Mouse (Mus musculus): ENCODE results near the gene Tcf19.
"Not testable (repeated sequence)": the region's sequence is repeated elsewhere in the genome, so short reads cannot be mapped to it uniquely, and the experiment has no call there.

Gene Tcf19

DNA sequence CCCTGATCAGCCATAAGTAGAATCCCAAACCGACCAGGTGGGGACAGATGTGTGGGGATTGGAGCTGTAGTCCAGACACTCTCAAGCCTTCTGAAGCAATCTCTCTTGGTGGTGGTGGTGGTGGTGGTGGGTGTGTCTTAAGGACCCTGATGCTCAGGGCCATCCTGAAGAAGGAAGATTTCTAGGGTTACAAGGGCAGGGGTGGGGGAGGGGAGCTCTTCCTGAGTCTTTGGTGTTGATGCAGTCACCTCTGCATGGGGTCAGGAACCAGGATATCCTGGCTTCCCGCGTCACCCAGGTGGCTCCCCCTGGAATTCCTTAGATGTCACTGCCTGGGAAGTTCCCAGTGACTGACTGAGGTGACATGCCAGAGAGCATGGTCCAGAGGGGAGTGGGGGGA is 15.7 kb upstream of the Tcf19 start:
- DNase-seq: no peak

DNA sequence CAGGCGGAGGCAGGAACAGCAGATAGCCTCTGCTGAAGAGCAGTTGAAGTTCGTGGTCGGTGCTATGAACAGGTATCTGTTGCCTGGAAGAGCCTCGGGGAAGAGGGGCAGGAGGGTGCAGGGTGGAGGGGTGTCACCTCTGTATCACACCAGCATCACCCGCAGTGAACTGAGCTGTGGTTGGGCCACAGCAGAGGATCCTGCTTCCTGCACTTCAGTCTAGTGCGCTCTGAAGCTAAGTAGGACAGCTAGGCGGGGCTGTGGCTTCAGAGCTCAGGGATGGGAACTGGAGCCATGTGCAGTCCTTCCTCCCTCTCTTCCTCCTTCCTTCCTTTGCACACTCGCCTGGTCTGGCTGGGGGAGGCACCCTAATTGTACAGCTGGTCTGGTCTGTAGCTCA is 10.0 kb upstream of the Tcf19 start:
- no peak for DNase-seq

DNA sequence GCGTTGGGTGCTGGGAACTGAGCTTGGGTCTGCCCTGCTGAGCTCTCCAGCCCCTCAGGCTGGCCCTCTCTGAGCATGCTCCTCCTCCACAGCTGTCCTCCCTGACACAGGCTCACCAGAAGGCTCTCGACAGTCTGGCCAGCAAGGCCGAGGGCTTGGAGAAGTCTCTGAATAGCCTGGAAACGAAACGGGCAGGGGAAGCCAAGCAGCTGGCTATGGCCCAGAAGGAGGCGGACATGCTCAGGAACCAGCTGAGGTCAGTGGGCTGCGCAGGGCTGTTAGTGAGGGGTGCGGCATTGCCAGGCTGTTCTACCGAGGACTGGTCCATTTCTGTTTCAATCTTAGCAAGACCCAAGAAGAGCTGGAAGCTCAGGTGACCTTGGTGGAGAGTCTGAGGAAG is 7.7 kb upstream of the Tcf19 start:
- DNase-seq: no peak

DNA sequence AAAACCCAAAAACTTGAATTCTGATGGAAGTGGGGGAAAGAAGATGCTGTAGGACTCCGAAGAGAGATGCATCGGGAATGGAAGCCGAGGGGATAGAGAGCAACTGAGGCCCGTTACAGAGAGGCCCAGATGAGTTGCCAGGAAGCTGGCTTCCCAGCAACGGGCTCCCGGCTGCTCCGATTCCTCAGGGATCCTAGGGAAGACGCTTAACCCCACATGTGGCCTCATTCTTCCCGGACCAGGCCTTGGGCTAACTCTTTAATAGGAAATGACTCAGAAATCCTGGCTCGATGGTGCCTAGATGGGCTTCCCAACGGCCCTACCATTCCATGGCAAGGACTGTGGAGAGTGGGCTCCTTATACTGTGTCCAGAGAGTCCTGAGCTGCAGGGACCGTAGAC is 902 bp upstream of the Tcf19 start:
- DNase-seq: peak; percentile 94

DNA sequence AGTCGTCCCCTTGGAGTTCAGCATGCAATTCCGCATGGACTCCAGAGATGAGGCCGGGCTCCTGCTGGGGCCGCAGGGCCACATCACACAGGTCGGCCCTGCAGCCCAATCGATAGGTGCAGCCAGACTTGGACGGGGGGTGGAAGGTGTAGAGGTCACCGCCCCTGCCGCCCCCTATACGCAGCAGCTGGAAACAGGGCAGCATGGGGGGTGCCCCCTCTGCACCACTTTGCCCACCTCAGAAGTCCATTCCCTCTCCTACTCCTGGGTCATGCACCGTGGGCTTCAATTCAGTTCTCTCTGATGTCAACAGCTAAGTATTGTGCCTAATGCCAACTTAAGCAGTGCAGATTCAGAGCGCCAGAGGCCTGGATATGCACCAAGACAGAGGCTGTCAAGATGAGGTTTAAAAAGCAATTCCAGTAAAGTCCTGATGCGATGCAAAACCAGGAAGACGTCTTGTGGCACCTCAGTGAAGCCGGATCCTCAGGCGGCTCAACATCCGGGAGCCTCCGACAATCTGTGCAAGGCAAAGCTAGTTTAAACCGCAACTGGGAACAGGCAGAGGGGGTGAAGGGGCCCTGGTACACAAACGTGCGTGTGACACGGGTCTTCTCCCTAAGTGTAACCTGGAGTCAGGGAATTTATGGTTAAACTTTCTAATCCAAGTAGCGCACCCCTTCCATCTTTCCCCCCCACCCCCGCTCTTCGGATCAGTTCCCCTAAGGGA is 548 bp downstream of the Tcf19 start:
- DNase-seq: peak; percentile 92

DNA sequence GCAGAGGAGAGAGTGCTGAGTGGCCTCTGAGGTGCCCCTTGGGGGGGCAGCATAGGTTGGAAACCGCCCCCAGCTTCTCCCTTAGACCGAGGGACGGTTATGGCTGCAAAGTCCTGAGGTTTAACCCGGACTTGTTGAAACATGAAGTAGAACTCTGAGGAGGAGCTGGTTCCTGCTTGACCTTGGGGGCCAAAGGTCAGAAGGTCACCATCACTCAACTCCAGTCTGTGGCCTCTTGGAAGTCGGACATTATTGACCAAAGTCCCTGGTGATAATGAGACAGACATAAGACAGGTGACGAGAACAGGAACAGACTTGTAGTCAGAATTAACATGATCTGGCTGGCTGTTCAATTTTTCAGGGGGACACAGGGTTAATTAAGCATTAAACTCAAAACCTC is 1.9 kb downstream of the Tcf19 start:
- DNase-seq: no peak

DNA sequence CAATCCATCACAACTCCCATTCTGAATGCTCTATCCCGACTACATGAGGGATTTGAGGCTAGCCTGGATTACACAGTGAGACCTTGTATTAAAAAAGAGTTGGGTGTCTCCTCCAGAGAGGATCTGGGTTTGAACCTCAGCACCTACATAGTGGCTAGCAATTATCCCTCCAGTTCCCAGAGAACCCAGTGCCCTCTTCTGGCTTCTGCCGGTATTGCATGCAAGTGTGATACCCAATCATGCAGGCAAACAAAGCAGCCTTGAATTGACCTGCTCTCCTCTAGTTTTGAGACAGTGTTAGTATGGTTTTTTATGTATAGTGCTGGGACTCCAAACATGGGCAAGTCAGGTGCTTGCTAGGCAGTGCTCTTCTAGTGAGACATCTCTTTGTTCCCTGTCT is 2.7 kb downstream of the Tcf19 start:
- peak; percentile 94 for DNase-seq

DNA sequence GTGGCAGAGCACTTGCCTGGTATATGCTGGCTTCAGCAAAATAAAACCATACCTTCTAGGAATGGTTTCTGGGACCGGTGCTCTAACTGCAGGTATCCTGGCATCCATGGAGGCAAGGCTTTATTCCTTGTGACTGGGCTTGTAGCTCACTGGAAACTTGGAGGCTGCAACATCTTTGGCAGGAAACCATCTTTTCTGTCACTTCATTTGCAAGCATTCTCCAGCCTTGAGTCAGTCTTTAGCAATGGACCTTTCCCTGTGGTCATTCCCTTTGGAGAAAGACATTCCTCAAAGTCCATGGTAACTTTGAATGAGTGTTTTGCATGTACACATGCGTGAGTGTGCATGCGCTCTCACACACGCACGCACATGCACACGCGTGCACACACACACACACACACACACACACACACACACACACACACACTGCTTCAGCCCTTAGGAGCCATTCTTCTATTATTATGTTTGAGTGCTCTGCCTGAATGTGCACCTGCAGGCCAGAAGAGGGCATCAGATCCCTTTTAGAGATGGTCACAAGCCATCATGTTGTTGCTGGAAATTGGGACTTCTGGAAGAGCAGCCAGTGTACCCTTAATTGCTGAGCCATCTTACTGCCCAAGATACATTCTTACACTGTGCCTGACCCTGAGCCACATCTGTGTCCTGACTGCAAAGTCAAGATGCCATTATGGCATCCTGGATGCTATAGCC is 3.6 kb downstream of the Tcf19 start:
- no peak for DNase-seq

DNA sequence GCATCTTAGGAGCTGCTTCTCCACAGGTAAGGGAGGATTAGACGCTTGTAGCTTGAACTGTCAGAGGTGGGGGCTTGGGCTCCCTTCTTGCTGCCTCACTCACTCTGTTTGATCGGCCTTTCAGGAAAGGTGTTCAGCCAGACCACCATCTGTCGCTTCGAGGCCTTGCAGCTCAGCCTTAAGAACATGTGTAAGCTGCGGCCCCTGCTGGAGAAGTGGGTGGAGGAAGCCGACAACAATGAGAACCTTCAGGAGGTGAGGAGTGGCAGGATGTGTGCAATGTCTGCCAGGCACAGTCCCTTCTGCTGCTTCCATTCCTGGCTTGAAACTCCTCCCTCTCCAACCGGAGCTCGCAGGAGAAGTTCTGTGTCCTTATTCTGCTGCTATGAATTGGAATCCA is 7.3 kb downstream of the Tcf19 start:
- DNase-seq: no peak

DNA sequence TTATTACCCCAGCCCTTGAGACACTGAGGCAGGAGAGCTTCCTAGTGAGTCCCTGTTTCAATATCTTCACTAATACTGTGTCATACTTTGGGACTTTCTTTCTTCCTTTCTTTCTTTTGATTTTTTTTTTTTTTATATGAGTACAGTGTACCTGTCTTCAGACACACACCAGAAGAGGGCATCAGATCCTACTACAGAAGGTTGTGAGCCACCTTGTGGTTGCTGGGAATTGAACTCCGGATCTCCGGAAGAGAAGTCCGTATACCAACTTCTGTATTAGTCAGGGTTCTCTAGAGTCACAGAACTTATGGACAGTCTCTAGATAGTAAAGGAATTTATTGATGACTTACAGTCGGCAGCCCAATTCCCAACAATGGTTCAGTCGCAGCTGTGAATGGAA is 8.3 kb downstream of the Tcf19 start:
- not testable (repeated sequence) for DNase-seq

DNA sequence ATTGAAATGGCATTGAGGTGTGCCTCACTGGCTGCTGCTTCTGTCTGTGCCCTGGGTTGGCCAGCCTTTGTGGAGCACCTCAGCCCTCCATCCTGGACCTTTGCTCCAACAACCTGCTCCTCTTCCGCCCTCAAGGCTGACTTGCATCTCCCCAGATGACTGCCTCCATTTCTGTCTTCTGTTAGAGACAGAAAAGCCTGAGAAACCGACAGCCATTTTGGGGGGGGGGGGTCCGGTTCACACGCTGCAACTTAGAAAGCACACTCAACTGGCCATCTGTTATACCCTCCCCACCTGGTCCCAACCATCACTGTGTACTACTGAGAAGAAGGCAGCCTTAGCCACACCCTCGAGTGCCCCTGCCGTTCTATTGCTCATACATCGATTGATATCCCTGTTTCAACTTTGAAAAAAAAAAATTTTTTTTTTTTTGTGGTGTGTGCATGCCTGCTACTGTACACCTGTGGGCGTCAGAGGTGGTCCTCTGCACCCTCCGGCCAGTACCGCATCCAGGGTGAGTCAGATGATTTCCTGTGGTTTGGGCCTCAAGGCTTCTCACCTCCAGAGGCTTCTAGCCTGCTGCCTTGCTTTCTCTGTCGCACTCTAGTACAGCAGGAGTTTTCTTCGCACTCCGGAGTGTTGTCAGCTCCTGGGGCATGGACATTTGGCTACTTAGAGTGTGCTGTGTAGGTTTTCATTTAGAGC is 8.9 kb downstream of the Tcf19 start:
- no peak for DNase-seq

DNA sequence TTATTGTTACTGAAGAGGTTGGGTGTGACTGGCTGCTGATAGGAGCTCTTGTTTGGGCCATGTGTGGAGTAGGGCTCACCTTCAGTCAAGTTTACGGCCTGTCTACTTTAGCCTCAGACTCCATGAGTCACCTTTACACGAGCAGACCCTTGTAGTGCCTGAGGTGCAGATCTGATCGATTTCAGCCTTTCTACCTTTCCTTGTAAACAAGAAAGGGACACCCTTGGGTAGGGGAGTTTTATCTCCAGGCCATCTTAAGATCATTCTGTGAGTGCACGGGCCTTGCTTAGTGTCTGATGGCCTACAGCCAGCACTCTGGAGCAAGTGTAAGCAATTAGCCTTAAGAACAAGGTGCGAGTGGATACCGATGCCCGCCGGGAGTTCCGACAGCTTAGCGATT is 9.7 kb downstream of the Tcf19 start:
- DNase-seq: no peak

DNA sequence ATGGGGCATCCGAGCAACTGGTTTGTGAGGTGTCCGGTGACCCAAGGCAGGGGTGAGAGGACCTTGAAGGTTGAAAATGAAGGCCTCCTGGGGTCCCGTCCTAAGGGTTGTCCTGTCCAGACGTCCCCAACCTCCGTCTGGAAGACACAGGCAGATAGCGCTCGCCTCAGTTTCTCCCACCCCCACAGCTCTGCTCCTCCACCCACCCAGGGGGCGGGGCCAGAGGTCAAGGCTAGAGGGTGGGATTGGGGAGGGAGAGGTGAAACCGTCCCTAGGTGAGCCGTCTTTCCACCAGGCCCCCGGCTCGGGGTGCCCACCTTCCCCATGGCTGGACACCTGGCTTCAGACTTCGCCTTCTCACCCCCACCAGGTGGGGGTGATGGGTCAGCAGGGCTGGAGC is 10.8 kb downstream of the Tcf19 start, which contains the start of gene Pou5f1:
Pou5f1 (plus strand) TSS at position 243 of the 400 bp plus-strand sequence.
- DNase-seq: no peak

DNA sequence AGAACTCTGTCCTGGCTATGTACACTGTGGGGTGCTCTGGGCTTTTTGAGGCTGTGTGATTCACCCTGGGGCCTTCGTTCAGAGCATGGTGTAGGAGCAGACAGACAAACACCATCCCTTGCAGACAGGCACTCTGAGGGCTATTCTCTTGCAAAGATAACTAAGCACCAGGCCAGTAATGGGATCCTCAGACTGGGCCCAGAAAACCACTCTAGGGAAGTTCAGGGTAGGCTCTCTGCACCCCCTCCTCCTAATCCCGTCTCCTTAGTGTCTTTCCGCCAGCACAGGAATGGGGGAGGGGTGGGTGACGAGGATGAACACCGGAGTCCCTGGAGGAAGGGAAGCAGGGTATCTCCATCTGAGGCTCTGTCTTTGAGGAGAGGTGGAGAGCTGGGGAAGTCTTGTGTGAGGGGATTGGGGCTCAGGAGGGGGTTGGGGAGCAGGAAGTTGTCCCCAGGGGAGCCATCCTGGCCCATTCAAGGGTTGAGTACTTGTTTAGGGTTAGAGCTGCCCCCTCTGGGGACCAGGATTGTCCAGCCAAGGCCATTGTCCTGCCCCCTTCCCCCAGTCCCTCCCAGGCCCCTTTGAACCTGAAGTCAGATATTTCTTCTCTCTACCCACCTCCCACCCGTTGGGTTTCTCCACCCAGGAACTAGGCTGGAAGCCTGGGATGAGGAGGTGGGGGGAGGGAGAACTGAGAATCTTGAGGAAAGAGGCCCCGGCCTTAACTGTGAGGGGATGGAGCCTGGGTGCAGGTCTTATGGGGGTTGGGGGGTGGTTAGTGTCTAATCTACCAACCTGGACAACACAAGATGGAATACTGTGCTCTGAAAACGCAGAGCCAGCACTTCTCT is 11.8 kb downstream of the Tcf19 start:
- DNase-seq: no peak

DNA sequence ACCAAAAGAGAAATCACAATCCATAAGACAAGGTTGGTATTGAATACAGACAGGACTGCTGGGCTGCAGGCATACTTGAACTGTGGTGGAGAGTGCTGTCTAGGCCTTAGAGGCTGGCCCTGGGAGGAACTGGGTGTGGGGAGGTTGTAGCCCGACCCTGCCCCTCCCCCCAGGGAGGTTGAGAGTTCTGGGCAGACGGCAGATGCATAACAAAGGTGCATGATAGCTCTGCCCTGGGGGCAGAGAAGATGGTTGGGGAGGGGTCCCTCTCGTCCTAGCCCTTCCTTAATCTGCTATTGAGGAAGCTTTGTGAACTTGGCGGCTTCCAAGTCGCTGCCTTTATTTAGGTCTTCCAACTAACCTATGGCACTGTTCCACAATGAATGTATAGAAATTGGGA is 12.8 kb downstream of the Tcf19 start:
- DNase-seq: no peak

DNA sequence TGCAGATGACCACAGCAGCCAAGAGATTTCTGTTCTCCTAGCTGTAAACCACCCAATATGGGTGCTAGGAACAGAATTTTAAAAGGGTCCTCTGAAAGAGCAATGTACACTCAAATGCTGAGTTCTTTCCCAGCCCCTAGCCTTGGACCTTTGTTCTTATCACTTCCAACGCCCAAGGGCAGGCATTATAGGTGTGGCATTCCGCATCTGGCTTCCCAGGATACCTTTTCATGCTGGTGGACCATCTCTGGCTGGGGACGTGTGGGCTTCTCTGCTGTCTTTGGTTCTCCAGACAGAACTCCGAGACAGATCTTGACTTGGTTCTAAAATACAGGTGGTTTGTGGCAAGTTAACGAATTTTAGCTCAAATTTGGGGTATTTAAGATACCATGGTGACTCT is 13.9 kb downstream of the Tcf19 start:
- DNase-seq: no peak

DNA sequence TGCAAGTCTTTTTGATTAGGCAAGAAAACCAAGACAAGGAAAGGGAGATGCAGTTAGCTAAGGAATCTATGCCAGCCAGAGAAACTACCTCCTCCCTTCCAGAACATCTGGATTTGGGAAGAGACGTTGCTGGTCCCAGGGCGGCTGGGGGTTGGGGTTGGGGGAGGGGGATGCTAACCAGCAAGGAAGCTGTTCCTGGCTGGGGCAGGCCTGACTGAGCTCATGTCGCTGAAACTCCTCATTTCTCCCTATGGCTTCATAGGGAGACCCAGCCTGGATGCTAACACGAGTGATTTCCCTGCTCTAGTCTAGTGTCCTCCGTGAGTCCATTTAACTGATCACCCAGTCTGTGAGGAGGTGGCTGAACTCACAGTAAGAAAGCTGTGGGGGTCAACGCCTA is 14.4 kb downstream of the Tcf19 start:
- DNase-seq: no peak

DNA sequence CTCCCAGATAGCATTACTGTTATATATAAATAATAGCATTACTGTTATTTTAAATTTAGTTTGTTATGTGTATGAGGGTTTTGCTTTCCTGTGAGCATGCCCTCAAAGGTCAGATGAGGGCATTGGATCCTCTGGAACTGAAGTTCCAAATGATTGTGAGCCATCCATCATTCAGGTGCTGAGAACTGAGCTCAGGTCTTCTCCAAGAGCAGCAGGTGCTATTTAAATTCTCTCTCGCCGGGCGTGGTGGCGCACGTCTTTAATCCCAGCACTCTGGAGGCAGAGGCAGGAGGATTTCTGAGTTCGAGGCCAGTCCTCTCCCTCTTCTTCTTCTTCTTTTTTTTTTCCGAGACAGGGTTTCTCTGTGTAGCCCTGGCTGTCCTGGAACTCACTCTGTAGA is 19.5 kb downstream of the Tcf19 start:
- no peak for DNase-seq

DNA sequence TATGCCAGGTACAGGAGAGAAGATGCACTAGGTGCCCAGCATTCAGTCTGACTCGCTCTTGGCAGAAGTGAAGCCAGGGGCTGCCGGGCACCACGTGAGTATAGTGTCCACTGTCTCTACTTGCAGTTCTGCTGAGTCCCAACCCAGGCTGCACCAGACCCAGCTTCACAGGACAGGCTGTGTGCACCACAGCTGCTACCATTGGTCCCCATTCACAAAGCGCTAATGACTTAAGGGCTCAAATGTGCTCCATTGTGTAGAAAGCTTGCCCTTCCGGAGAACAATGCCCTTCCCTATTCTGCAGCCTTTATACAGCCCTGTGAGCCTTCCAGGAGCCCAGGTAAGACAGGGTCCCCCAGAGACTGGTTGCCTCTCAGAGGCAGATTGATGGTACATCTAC is 26.3 kb downstream of the Tcf19 start:
- DNase-seq: peak; percentile 60

DNA sequence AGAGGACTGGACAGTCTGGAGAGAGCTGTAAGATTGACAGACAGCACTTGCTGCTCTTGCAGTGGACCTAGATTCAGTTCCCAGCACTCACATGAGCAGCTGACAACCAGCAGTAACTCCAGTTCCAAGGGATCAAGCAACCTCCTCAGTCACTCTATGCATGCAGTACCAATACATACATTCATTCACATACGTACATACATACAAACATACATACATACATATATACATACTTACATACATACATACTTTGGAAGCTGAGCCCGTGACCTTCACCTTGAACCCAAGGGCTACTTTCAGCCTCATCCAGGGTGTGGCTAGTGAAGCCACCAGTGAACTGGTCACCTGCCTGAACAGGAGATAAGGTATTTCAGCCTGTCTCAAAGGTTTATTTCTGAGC is 28.6 kb downstream of the Tcf19 start:
- DNase-seq: no peak

DNA sequence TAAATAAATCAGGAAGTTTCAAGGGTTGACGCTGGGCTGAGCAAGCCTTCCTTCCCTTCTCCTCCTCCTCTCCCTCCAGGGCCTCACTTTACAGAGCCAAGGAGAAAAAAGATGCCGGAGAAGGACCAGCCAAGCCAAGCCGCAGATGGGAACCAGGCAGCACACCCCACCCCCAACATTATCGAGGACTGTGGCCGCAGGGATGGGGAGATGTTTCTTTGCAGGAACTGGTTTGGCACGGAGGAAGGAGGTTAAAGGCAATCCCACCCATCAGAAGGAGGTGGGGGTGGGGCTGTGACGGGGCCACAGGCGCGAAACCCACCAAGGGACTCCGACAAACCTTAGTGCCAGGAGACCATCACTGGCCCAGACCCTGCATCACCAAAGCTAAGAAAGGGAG is 29.9 kb downstream of the Tcf19 start:
- DNase-seq: no peak

DNA sequence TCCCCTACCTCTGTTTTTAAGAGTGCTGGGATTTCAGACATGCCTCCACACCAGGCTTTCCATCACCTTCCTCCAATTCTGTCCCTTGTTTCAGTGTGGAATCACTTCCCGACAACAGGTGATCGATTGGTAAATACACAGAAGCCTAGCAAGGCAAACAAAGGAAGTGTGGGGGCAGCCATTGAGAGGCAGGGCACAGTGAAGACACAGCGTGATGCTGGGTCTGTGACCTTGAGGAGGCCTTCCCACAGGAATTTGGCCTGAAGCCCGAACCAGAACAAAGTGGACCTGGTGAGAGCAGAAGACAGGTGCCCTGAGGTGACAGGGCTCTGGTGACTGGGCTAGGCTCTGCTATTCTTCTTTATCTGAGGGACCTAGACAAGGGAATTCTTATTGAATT is 30.9 kb downstream of the Tcf19 start:
- no peak for DNase-seq

DNA sequence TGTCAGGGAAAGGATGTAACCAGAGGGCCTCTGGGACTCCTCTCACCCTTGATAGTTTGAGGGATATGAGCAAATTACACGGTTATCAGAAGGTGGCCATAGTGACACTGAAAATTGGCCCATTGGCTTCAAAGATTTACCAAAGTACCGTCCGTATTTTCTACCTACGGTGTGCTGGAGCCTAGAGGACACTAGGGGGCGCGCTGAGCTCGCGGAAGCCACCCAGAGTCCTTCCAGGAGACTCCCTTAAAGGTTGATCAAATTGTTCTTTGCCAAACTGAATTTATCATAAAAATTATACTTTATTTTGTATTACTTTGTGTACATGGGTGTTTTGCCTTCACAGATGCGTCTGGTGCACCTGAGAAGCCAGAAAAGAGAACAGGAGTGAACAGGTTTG is 32.6 kb downstream of the Tcf19 start:
- no peak for DNase-seq
